Mouse (Mus musculus): ENCODE results near the gene Dnah8. TPM values are rescaled to one million over a fixed set of nuclear protein-coding genes. Genes with fewer than 3 reads are reported as not detected.

Gene Dnah8
- 92.9 TPM for total RNA-seq (2023)

DNA sequence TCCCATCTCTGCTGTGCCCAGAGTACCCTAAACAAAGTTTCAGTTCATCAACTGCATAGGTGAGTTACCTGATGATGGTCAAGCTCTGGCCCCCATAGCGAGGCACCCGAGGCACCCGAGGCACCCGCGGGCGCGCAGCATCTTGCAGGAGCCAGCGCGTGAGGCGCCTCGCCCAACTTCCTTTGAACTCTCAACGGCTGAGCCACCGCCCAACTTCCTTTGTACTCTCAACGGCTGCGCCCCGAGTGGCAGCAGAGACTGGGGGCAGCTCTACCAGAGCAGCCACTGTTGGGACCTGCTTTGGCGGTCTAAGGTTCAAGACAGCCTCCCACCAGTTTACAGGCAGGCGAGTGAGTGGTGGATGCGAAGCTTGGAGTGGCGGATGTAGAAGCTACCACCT lies at the start of gene Dnah8:
Gene Dnah8 (plus strand): TSS at position 223 of the 400 bp plus-strand sequence.

DNA sequence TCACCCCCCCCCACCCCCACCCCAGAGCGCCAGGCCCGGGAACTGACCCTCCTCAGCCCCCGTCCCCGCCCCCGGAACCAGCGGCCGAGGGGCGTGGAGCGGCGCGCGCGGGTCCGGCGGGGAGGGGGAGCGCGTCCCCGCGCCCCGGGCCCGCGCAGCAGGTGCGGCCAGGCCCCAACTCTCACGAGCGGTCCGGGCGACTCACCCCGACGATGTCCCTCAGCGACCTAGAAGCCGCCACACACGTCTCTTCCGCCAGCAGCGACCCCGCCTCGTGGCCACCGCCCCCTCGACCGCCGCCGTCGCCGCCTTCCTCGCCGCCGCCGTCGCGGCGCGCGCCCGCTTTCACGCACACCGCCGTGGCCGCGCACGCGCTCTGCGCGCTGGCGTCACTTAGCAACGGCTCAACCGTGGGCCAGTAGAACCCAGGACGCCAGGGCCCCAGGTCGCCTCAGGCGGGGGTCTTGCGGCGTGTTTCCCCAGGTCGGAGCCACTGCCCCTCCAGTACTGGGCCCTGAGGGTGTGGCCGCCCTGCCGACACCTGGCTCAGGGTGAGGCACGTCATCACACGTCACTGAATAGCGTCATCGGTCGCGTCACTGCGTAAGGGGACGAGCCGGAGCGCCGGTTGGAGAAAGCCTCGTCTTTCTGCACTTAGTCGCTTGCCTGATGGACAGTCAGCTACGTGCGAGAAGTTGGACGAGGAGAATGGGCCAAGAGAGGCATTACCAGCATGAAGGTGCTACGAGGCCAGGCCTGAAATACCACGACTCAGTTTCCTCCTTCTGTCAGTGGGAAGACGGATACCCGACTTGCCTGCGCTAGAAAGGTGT lies 48.0 kb upstream of the Dnah8 start, which contains the start of gene Btbd9:
Gene Btbd9 (minus strand): TSS at position 548 of the 833 bp plus-strand sequence.

DNA sequence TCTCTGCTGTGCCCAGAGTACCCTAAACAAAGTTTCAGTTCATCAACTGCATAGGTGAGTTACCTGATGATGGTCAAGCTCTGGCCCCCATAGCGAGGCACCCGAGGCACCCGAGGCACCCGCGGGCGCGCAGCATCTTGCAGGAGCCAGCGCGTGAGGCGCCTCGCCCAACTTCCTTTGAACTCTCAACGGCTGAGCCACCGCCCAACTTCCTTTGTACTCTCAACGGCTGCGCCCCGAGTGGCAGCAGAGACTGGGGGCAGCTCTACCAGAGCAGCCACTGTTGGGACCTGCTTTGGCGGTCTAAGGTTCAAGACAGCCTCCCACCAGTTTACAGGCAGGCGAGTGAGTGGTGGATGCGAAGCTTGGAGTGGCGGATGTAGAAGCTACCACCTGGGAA lies 2.6 kb downstream of the Dnah8 start, which contains the start of gene Glo1:
Gene Glo1 (minus strand): TSS at position 153 of the 400 bp plus-strand sequence.

DNA sequence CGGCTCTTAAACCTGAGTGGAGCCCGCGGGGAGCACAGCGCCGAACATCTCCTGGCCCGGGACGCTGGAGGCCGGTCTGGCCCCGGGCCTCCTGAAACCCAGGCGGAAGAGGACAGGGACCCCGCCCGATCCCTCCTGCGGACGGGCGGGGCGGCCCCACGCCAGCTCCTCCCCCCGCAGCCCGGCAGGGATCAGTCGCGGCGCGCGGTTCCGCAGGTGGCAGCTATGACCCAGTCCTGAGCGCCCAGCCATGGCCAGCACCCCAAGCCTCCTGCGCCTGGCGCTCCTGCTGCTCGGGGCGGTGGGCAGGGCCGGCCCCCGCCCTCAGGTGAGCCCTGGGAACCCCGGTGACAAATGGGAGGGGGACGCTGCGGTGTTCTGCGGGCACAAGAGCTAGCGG lies 277.5 kb downstream of the Dnah8 start, which contains the start of gene Glp1r:
Gene Glp1r (plus strand): TSS at position 191 of the 400 bp plus-strand sequence.

Other genes starting within 250 kb of the Dnah8 start
- gene Btbd9, start 47.9 kb upstream of the Dnah8 start, total RNA-seq (2023) = 56.0 TPM
- gene Glo1, start 2.5 kb downstream of the Dnah8 start, total RNA-seq (2023) = 63.3 TPM

Measured in CD8-positive naive resting alpha-beta T cell, adult 57 days (primary cell).